Mouse (Mus musculus) brain, embryonic 14.5 days (tissue): ENCODE results near the gene Mysm1.

Source experiments
- CTCF ChIP-seq: fragments of 200-500 bp; IDR thresholded peaks from 2 replicates; pipeline ENCODE4 v1.5.1; 2012; ENCODE audit warnings: inconsistent platforms, mild to moderate bottlenecking, moderate library complexity, borderline replicate concordance; ENCODE audit not compliant: insufficient read depth, insufficient read length; ENCODE audit errors: extremely low read depth
- POLR2A ChIP-seq: fragments of 200-500 bp; IDR thresholded peaks from 2 replicates; pipeline ENCODE4 v1.6.1; 2012; ENCODE audit warnings: mild to moderate bottlenecking, inconsistent platforms, borderline replicate concordance; ENCODE audit not compliant: poor library complexity, insufficient read depth, insufficient read length, severe bottlenecking; ENCODE audit errors: extremely low read depth

DNA sequence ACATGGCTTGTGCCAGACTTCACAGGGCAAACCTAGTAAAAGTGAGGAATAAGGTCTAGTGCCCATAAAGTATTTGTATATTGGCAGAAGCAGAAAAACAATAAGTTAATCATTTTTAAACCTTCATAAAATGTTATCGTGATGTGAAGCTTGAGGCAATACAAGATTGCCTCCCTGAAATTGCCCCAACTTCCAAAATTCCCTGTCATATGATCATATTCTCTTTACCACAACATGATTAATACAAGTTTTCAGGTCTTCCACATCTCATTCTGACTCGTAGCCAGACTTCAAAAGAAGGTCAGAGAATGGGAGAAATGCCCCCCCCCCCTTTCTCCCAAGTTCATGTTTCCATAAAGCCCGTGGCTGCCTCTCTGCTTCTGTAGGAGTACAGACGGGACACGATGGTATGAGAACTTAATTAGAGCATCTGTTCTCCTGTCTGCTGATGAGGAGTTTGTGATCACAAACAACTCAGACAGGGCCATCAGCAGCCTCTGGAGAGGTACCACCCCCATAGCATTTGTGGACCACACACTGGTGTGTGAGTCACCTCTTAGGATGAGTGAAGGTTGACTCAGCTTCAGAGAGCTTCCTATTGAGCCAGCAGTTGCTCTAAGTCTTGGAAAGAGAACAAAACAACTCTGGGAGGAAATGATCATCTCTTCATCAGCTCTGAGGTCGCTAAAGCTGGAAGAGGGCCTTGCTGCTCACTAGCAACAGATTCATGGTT is 22.3 kb upstream of the Mysm1 start:
- TF ChIP-seq POLR2A (no peak), CTCF (no peak)
